Mouse (Mus musculus) kidney, embryonic 15.5 days (tissue): ENCODE data around the gene Carnmt1. TPM values are rescaled to one million over a fixed set of nuclear protein-coding genes. Genes with fewer than 3 reads are reported as not detected.

Experiments
- ATAC-seq: fragments of 200-750 bp; cut with Nextera tagmentation; replicated peaks from 2 replicates; pipeline ENCODE4 v1.8.0; 2017; ENCODE audit warnings: moderate TSS enrichment; ENCODE audit not compliant: low FRiP score
- H3K27ac ChIP-seq: fragments of 300-500 bp; sonication (generic); 2 replicates; pipeline ENCODE4 v1.5.1; 2015; ENCODE audit warnings: mild to moderate bottlenecking, inconsistent platforms
- H3K27me3 ChIP-seq: fragments of 300-500 bp; sonication (generic); 2 replicates; pipeline ENCODE4 v1.6.1; 2015; ENCODE audit warnings: inconsistent platforms
- H3K36me3 ChIP-seq: fragments of 300-500 bp; sonication (generic); 2 replicates; pipeline ENCODE4 v1.6.1; 2015; ENCODE audit warnings: inconsistent platforms
- H3K4me1 ChIP-seq: fragments of 300-500 bp; sonication (generic); 2 replicates; pipeline ENCODE4 v1.6.1; 2015; ENCODE audit warnings: inconsistent platforms
- H3K4me2 ChIP-seq: fragments of 300-500 bp; sonication (generic); 2 replicates; pipeline ENCODE4 v1.6.1; 2015; ENCODE audit warnings: moderate library complexity, mild to moderate bottlenecking, inconsistent platforms
- H3K4me3 ChIP-seq: fragments of 300-500 bp; sonication (generic); replicated peaks from 2 replicates; pipeline ENCODE4 v1.5.1; 2015; ENCODE audit warnings: mild to moderate bottlenecking, inconsistent platforms
- H3K9ac ChIP-seq: fragments of 300-500 bp; sonication (generic); 2 replicates; pipeline ENCODE4 v1.6.1; 2015; ENCODE audit warnings: mild to moderate bottlenecking, inconsistent platforms
- H3K9me3 ChIP-seq: fragments of 300-500 bp; sonication (generic); replicated peaks from 2 replicates; pipeline ENCODE4 v1.6.1; 2016; ENCODE audit warnings: inconsistent platforms
- WGBS: fragments of 180-500 bp; shearing (Covaris S2); methylation state at CpG from one replicate; pipeline ENCODE4 v1.1.7; 2015; ENCODE audit warnings: mixed read lengths; 5-methylcytosine and 5-hydroxymethylcytosine counted together
- polyA plus RNA-seq: library from polyadenylated mRNA; unstranded; fragments of >200 nt; fragmentation: Nextera tagmentation; extraction: Ambion mirVana; gene quantifications from 2 replicates; pipeline ENCODE4 v1.2.1, GENCODE M21; 2015

Carnmt1 gene
- polyA plus RNA-seq, 1 experiment from 2014 or later: 32.8 TPM

- ATAC-seq: no peak
- H3K36me3 ChIP-seq: no peaks in the 10 kb centered on the region
- H3K4me1 ChIP-seq: no peaks in the 10 kb centered on the region
- no peak overlapping the region for H3K9ac ChIP-seq
- no peak overlapping the region for H3K4me3 ChIP-seq
- no peaks in the 10 kb centered on the region for H3K9me3 ChIP-seq
- WGBS: 59% methylated on average over 7 of the region's 7 CpGs
- H3K27me3 ChIP-seq: no peaks in the 10 kb centered on the region
- no peak overlapping the region for H3K4me2 ChIP-seq
- no peak overlapping the region for H3K27ac ChIP-seq
Measured at GRCm38 (mm10) chr19:18730255-18730654, 59.7 kb downstream of the Carnmt1 start.

GRCm38 (mm10) chr19:18731077-18731476 is 60.5 kb downstream of the Carnmt1 start:
- WGBS: 31% methylated on average over 7 of the region's 7 CpGs
- Histone ChIP-seq H3K4me1 (no peaks in the 10 kb centered on the region), H3K4me2 (no peak overlapping the region), H3K4me3 (no peak overlapping the region), H3K36me3 (no peaks in the 10 kb centered on the region), H3K27me3 (no peaks in the 10 kb centered on the region), H3K9me3 (no peaks in the 10 kb centered on the region), H3K27ac (no peak overlapping the region), H3K9ac (no peak overlapping the region)
- no peak for ATAC-seq

- H3K4me3 ChIP-seq: no peak overlapping the region
- WGBS: 94% methylated on average over 4 of the region's 4 CpGs
- H3K9me3 ChIP-seq: no peaks in the 10 kb centered on the region
- no peak overlapping the region for H3K9ac ChIP-seq
- H3K27me3 ChIP-seq: no peaks in the 10 kb centered on the region
- no peak overlapping the region for H3K4me2 ChIP-seq
- H3K4me1 ChIP-seq: no peaks in the 10 kb centered on the region
- no peak overlapping the region for H3K27ac ChIP-seq
- ATAC-seq: no peak
- H3K36me3 ChIP-seq: no peaks in the 10 kb centered on the region
Measured at GRCm38 (mm10) chr19:18735901-18736300, 65.3 kb downstream of the Carnmt1 start.

GRCm38 (mm10) chr19:18739146-18739545 is 68.6 kb downstream of the Carnmt1 start:
- Histone ChIP-seq H3K9ac (no peak overlapping the region), H3K4me2 (no peak overlapping the region), H3K4me3 (no peak overlapping the region), H3K27me3 (no peaks in the 10 kb centered on the region), H3K27ac (no peak overlapping the region), H3K4me1 (no peaks in the 10 kb centered on the region), H3K36me3 (no peaks in the 10 kb centered on the region), H3K9me3 (no peaks in the 10 kb centered on the region)
- 82% methylated on average over 7 of the region's 7 CpGs for WGBS
- no peak for ATAC-seq

GRCm38 (mm10) chr19:18743946-18744345 is 73.4 kb downstream of the Carnmt1 start:
- no peaks in the 10 kb centered on the region for H3K27me3 ChIP-seq
- no peak overlapping the region for H3K4me3 ChIP-seq
- no peak for ATAC-seq
- no peak overlapping the region for H3K4me2 ChIP-seq
- no peak overlapping the region for H3K9ac ChIP-seq
- no peaks in the 10 kb centered on the region for H3K4me1 ChIP-seq
- 79% methylated on average over 5 of the region's 5 CpGs for WGBS
- no peaks in the 10 kb centered on the region for H3K36me3 ChIP-seq
- H3K9me3 ChIP-seq: no peaks in the 10 kb centered on the region
- no peak overlapping the region for H3K27ac ChIP-seq

DNA sequence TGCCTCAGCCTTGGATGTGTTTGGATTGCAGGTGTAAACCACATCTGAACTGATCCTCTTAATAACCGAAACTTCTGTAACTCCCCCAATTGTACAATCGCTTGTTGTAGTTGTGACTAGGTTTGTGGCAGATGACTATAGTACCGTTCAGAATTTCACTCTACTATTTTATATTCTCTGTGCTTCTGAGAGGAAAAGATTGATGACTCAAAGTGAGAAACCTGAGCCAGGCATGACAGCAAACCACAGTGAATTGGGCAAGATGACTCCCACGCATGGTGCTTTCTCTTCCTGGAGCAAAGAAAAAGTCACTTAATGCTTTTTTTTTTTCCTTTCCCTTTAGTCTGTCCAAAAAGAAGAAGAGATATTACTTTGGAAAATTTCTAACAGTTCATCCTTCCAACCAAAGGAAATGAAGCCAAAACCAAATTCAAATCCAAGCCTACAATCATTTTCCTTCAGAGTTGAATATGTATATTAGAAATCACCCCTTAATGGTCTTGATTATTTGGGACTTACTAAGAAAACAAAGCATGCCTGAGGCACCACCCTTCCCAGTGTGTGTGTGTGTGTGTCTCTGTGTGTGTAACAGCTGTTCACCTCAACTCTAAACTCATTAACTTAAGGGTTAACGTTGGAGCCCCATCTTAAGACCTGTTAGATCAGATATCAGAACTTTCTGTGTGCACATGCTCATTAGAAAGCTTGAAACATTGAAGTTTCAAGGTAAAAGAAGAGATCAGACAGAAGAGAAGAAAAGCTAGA is 76.2 kb downstream of the Carnmt1 start:
- Histone ChIP-seq H3K9ac (no peak overlapping the region), H3K9me3 (no peaks in the 10 kb centered on the region), H3K27me3 (no peaks in the 10 kb centered on the region), H3K36me3 (no peaks in the 10 kb centered on the region), H3K4me3 (no peak overlapping the region), H3K4me1 (peaks cover 8% of the 10 kb centered on the region; the same call in 1 of the 2 replicates), H3K27ac (no peak overlapping the region), H3K4me2 (no peak overlapping the region)
- WGBS: 56% methylated on average over 5 of the region's 5 CpGs
- no peak for ATAC-seq

GRCm38 (mm10) chr19:18747379-18747778 is 76.8 kb downstream of the Carnmt1 start:
- Histone ChIP-seq H3K4me1 (peaks cover 8% of the 10 kb centered on the region; the same call in 1 of the 2 replicates), H3K9ac (no peak overlapping the region), H3K36me3 (no peaks in the 10 kb centered on the region), H3K27me3 (no peaks in the 10 kb centered on the region), H3K4me2 (no peak overlapping the region), H3K9me3 (no peaks in the 10 kb centered on the region), H3K27ac (no peak overlapping the region), H3K4me3 (no peak overlapping the region)
- 88% methylated on average over 4 of the region's 4 CpGs for WGBS
- no peak for ATAC-seq

- H3K9ac ChIP-seq: peak within 1 kb of the TSS; percentile 22; the same call in 1 of the 2 replicates
Measured at GRCm38 (mm10) chr19:18749598-18750339, 79.2 kb downstream of the Carnmt1 start, which contains the start of gene Trpm6. Gene Trpm6 (plus strand): TSS chr19:18749983.

More at GRCm38 (mm10) chr19:18749598-18750339, 79.2 kb downstream of the Carnmt1 start, which contains the start of gene Trpm6:
- Histone ChIP-seq H3K4me1 (peaks cover 8% of the 10 kb centered on the region; the same call in 1 of the 2 replicates), H3K36me3 (no peaks in the 10 kb centered on the region), H3K27me3 (no peaks in the 10 kb centered on the region), H3K4me3 (peak within 1 kb of the TSS; percentile 44), H3K9me3 (no peaks in the 10 kb centered on the region), H3K27ac (no peak within 1 kb of the TSS), H3K4me2 (peak within 1 kb of the TSS; percentile 74)
- WGBS: 5% methylated on average over 41 of the region's 41 CpGs
- ATAC-seq: peak; percentile 64

Other genes starting within 250 kb of the Carnmt1 start
- 114 TPM in 2 replicates for gene Ostf1, start 38.9 kb upstream of the Carnmt1 start, polyA plus RNA-seq
- 24.0 and 24.7 TPM in 2 replicates for gene Nmrk1, start 38.8 kb upstream of the Carnmt1 start, polyA plus RNA-seq
- gene D030056L22Rik, start 42.4 kb downstream of the Carnmt1 start, polyA plus RNA-seq: 34.6 and 38.9 TPM in 2 replicates
- 0.57 and 0.82 TPM in 2 replicates for gene Trpm6, start 79.2 kb downstream of the Carnmt1 start, polyA plus RNA-seq